Mouse (Mus musculus) urinary bladder, postnatal 36 days (tissue): ENCODE data around the gene Kazn.

Experiments
- DNase-seq, 2 experiments: peaks; one replicate each; pipeline ENCODE4 v3.0.0; 2022; ENCODE audit warnings: low spot score in 2 of 2, mixed read lengths in 1 of 2

Kazn gene

DNA sequence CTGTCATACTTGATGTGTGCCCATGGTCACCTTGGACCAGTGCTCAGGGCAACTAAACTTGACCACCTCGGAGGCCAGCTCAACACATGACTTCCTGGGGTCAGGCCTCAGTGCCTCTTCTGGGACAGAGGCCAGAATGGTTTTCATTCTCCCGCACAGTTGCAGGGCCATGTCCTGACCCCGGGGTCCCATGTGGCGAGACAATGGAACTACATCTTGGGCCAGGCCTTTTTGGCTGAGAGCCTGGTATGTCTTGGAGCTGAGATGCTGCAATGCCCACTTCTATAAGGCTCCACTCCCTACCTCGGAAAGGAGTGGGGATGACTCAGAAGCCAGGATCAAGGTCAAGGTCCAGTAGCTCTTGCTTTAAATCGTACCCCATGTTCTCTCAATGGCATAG, 42.6 kb downstream of the Kazn start:
- DNase-seq, result no peak

- DNase-seq, result peak in 1 of 2 experiments; percentile 49
These were observed 45.4 kb downstream of the Kazn start for GRCm38 (mm10) chr4:142193780-142194179.

- no peak for DNase-seq
These were observed 46.0 kb downstream of the Kazn start for GRCm38 (mm10) chr4:142193151-142193578.

- no peak for DNase-seq
These were observed 49.2 kb downstream of the Kazn start for GRCm38 (mm10) chr4:142189960-142190359.

DNA sequence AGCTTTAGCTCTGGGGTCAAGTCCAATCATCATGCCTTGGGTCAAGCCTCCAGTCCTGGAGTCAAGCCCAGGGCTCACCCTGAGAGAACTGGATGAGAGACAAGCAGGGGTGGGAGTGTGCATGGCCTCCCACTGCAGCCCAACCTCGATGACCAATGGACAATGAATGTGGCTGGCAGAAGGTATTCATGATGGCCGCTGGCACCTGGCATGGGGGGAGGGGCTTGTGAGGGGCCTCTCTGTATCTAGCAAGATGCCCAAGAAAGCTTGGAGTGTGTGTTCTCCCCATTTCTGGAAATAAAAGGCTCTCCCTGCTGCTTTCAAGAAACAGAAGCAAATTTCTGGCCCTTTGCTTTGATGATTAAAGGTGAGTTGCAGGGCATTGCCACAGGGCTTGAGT, 50.7 kb downstream of the Kazn start:
- no peak for DNase-seq

GRCm38 (mm10) chr4:142186155-142186554, 53.0 kb downstream of the Kazn start:
- no peak for DNase-seq

- no peak for DNase-seq
These were observed 53.7 kb downstream of the Kazn start for GRCm38 (mm10) chr4:142185533-142185900.

DNA sequence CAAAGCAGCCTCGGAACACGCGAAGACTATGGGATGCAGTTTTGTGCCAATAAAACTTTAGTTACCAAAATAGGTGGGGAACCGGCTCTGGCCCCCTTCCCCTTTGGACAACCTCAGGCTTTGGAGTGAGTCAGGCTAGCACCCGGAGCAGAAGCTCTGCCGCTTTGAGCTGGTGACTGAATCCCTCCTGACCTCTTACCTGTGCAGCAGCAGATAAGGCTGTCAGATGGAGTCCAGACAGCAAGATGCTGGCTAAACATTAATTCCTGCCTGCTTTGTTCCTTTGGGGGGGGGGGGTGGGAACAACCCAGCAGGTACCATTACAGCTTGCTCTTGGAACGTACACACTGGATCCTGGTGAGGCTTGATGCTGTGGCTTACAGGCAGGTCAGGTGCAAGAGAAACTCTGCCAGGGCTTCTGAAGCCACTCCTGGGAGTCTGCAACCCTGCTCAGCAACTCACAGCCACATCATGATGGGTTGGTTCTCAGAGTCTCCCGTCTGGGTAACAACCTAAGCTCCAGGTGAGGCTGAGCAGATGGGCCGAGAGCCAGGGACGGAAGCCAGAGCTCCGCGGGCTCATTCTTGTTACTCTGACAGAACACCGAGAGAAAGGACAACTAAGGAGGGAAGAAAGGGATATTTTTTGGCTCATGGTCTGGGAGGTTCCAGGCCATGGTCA, 54.2 kb downstream of the Kazn start:
- DNase-seq, result no peak

- no peak for DNase-seq
These were observed 55.6 kb downstream of the Kazn start for GRCm38 (mm10) chr4:142183591-142183990.

GRCm38 (mm10) chr4:142183015-142183414, 56.2 kb downstream of the Kazn start:
- DNase-seq, result no peak

DNA sequence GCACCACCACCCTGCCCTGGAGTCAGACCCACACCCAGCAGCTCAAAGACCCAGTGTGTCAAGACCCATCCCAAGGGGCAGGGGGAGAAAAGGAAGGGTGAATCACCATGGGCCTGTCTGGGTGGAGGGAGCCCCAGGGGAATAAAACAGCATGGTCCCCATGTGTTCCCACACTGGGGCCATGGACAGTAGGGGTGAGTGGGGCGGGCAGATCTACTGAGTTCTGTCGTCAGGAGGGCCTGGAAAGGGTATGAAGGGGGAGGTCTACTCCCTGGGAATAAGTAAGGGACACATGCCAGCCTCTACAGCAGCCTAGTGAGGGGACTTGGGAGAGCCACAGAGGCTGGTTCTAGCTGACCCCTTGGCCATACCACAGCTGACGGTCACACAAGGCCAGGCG, 57.6 kb downstream of the Kazn start:
- DNase-seq, result no peak

GRCm38 (mm10) chr4:142180874-142181273, 58.3 kb downstream of the Kazn start:
- no peak for DNase-seq

DNA sequence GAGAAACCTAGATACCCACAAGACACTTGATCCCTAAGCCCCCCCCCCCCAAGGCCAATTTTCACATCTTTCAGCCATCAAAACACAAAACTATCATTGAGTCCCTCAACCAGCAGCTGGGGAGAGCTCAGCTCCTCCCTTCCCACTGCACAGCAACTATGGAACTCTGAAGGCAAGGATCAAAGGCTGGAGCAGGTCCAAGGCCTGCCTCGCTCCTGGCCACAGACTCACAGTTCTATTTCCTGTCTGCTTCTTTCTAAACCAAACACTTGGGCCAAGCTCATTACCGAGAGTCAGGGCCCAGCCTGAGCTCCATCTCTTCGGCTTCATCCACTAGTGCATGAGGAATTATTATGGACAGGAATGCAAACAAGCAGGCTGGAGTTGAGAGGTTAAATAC, 58.9 kb downstream of the Kazn start:
- DNase-seq, result peak in 1 of 2 experiments; percentile 67

- DNase-seq, result peak in 1 of 2 experiments; percentile 60
These were observed 59.7 kb downstream of the Kazn start for GRCm38 (mm10) chr4:142179531-142179930.

DNA sequence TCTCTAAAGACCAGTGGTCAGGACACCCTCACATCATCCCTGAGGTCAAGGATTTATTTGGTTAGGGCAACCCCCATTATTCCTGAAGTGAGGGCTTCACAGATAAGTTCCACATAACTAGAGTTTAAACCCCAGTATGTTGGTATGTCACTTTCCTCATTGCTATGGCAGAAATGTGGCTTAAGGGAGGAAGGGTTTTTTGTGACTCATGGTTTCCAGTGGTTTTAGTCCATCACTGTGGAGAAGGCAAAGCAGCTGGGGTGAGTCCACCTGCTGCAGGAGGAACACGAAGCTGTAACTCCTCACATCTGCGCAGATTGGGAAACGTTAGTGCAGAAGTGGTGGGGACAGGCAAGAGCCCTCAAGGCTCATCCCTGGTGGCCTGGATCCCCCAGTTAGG, 62.5 kb downstream of the Kazn start:
- DNase-seq, result no peak

DNA sequence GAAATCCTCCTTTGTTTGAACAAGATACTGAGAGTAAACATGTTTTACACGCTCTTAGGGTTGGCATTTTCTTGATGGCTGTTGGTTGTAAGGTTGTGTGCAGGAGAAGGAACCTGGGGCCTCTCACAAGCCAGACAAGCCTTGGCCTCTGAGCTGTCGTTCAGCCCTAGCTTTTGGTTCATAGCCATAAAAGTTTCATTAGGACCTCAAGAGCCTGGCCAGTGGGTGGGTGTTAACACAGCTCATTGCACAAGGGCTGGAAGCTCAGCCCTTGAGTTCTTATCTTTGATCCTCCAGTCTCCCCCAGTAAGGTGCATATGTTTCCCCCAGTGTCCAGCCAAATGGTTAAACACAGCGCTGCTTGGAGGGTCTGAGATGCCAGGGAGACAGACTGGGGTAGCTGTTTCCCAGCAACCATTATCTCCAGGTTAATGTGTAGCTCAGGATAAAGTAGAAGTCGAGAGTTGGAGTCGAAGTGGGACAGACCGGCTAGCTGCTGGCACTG, 65.2 kb downstream of the Kazn start:
- DNase-seq, result no peak

GRCm38 (mm10) chr4:142172942-142173341, 66.3 kb downstream of the Kazn start:
- no peak for DNase-seq

GRCm38 (mm10) chr4:142171788-142172497, 67.3 kb downstream of the Kazn start:
- DNase-seq, result no peak

GRCm38 (mm10) chr4:142170882-142171768, 68.1 kb downstream of the Kazn start:
- DNase-seq, result peak; percentile 58 to 62

- DNase-seq, result no peak
These were observed 69.6 kb downstream of the Kazn start for GRCm38 (mm10) chr4:142169636-142170035.

DNA sequence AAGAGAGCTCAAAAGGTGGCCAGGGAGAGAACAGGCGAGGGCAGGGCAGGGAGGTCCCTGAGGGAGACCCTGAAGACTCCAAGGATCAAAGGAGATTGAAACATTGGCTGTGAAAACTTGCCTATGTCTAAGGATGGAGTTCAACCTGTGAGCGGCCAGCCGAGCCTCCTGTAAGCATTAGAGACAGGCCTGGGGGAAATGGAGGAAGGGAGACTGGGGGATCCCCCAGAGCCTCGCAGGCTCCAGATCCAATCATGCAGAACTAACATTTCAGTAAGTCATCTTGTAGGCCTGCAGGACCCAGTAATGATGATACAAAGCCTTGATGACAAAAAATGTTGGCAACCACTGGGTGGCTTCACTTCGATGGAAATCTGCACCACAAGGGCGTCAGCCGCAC, 70.8 kb downstream of the Kazn start:
- DNase-seq, result no peak
